Mouse (Mus musculus) erythroblast, adult 5-6 weeks (primary cell): ENCODE results near the gene Rfpl4b. TPM values are rescaled to one million over a fixed set of nuclear protein-coding genes. Genes with fewer than 3 reads are reported as not detected.
"Not testable (repeated sequence)": the region's sequence is repeated elsewhere in the genome, so short reads cannot be mapped to it uniquely, and the experiment has no call there.

Experiments
- ATAC-seq: replicated peaks from 2 replicates; pipeline ENCODE4 v1.8.0; 2016; ENCODE audit warnings: moderate number of reproducible peaks, mild to moderate bottlenecking, moderate TSS enrichment, inconsistent platforms; ENCODE audit not compliant: poor library complexity, low FRiP score, severe bottlenecking
- total RNA-seq, 2 experiments: library from RNA; stranded (forward) in 1 of 2; stranded (reverse) in 1 of 2; fragments of 150-400 nt in 1 of 2; fragments of 200-764, 138-1000 nt in 1 of 2; gene quantifications; 2 replicates each; pipeline versions ENCODE4 v1.2.3 to v1.2.4; 2015 to 2017; ENCODE audit warnings: low replicate concordance in 2 of 2

The Rfpl4b gene
- total RNA-seq (2015; ENCODE audit: low replicate concordance) (not detected in 2 replicates), total RNA-seq (2017; ENCODE audit: low replicate concordance) (not detected in 2 replicates)

DNA sequence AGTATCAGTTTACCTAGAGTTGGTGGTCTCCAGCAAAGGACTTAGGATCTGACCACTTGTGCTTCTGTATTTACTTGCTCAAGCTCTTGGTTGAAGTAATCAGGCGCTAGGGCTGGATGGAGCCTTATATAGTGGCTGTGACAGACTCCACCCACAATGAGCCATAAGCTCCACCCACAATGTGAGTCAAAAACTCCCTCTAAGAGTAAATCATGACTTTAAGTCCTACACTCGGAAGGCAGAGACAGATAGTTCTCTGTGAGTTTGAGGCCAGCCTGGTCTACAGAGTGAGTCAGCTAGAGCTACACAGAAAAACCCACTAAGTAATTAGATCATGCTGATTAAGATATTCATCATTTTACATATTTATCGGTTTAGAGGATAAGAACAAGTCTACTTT, at the start of gene Rfpl4b:
Rfpl4b (minus strand) TSS at position 101 of the 400 bp plus-strand sequence.
- ATAC-seq = no peak

GRCm38 (mm10) chr10:38855186-38855585, 33.6 kb upstream of the Rfpl4b start:
- no peak for ATAC-seq

DNA sequence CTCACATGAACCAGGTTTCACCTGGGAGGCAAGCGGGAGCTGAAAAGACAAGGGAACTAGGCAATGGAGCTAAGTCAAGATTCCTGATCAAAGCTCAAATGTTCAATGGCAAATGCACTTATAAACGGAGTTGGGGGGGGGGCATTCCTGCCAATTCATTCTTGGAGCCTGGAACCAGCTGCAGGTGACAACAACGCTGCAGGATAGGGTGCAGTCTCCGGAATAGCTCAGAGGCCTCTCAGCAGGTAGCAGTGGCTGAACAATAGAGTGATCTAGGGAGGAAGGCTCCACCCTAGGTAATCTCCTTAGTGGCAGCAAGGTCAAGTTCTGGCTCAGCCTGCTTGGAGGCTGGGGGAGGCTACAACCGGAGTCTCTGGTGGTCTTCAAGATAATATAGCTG, 28.4 kb upstream of the Rfpl4b start:
- ATAC-seq = not testable (repeated sequence)

- no peak for ATAC-seq
These were observed 27.4 kb upstream of the Rfpl4b start for GRCm38 (mm10) chr10:38848884-38849499.

GRCm38 (mm10) chr10:38848231-38848630, 26.7 kb upstream of the Rfpl4b start:
- ATAC-seq = no peak

GRCm38 (mm10) chr10:38823741-38824140, 2.2 kb upstream of the Rfpl4b start:
- ATAC-seq = no peak

DNA sequence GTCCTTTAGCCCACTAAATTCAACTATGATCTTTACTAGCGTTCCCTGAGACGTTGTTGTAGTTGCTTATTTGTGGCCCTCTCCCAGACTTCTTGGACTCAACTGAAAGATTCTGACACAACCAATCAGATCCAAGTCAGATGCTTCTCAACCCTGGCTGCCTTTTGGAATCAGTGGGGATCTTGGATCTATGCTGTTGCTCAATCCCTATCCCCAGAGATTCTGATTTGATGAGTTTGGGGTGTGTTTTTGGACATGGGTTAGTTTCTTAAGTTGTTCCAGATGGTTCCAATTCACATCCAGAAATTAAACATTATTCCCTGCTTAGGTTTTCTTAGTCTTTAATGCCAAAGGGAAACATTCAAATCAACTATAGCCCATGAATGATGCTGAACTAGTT, 15.5 kb downstream of the Rfpl4b start:
- no peak for ATAC-seq

DNA sequence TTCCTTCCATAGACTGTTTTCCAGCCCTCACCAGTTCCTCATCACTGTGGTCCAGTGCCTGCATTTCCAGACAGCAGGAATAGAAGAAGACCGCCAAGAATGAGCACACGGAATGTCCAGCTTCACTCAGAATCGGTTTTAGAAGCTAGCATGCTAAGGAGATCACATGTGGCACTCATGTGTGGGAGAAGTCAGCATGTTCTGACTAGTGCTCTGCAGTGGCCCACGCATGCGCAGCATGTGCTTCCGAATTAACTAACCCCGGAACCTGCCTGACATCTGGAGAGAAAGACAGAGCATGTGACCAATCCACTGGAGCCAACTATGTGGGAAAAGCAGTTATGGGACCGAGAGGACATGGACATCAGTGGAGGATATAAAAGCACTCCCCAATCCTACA, 17.5 kb downstream of the Rfpl4b start:
- no peak for ATAC-seq

DNA sequence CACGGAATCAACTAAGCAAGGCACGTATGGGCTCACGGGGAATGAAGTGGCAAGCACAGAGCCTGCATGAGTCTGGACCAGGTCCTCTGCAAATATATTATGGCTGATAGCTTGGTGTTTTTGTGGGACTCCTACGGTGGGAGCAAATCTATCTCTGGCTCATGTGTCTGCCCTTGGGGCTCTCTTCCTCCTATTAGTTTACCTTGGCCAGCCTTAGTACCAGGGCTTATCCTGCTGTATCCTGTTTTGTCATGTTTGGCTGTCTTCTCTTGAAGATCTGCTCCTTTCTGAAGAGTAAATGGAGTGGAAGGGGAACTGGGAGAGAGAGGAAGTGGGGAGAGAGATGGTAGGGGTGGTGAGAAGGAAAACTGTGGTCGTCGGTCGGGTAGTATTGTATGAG, 18.3 kb downstream of the Rfpl4b start:
- no peak for ATAC-seq

DNA sequence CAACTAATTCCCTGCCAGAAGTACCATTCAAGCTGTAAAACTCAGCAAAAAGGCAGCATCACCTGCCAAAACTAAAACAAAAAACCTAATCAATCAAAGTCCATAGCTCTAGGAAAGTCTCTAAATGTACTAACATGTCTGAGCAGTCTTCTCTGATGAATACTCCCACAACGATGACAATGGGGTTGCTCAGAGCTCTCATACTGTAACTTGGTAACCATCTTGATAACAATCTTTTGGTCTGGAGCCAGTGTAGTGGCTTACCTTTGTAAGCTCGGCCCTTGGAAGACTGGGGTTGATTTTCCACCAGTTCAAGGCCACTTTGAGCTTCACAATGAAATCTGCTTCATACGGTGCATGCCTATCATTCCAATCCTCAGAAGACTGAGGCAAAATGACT, 33.0 kb downstream of the Rfpl4b start:
- no peak for ATAC-seq

Other genes with a start within 250 kb of the Rfpl4b start
- gene Lama4, start 143.7 kb upstream of the Rfpl4b start, total RNA-seq (2015; ENCODE audit: low replicate concordance) = not detected in 2 replicates
- 0.60 TPM in 1 of 2 replicates, not detected in the other for gene Lama4, start 143.7 kb upstream of the Rfpl4b start, total RNA-seq (2017; ENCODE audit: low replicate concordance)